8 mouse cellular contexts compared by ENCODE assay signal in the genomic region with DNA sequence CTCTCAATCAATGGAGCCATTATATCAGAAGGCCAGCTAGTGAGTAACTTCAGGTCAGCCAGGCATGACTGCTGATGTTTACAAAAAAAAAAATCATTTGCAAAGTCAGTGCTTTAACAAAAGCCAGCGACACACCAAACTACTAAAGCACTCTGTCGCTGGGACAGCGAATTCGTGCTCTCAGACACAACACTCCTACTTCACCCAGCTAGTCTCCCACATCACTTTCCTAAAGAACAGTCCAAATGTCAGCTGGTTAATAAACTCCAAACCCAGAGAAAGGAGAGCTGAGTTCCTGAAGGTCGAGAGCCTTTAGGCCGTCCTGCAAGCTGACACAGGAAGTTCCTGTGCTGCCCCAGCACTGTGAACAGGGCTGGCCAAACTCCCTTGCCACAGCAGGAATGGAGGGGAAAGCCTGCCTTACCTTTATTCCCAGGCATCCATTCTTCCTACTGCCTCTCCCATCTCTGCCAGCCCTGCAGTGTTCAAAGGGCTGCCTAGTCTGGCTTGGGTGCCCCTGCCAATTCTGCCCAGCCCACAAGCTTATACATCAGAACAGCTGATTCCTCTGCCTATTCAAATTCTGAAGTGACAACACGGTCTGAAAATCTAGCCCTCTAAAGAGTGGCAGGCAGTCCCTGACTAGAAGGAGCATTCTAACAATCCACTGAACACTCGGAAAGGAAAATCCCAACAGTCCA. TPM values are rescaled to one million over a fixed set of nuclear protein-coding genes. Genes with fewer than 3 reads are reported as not detected.
DNase-seq lines count a peak whose midpoint lies in the region; ATAC-seq and TF ChIP-seq lines count a peak whose summit lies in the region.

No protein-coding gene starts in this region.

- H3K27me3 ChIP-seq in intestine, postnatal 0 days (replicated peaks; ENCODE audit: control insufficient read depth, insufficient read depth, low read length) = no peaks in the 10 kb centered on the region
- no peaks in the 10 kb centered on the region for H3K27me3 ChIP-seq in midbrain, embryonic 11.5 days (ENCODE audit: control insufficient read depth, insufficient read depth, low read length)

- ATAC-seq in CD4-positive, CD25-positive, alpha-beta regulatory T cell, adult 4 months = no peak
- ATAC-seq in intestine, postnatal 0 days = no peak
- ATAC-seq in midbrain, embryonic 11.5 days (ENCODE audit: low FRiP score) = no peak

- peak; percentile 48 for DNase-seq in CD4-positive, CD25-positive, alpha-beta regulatory T cell, adult 2 months (ENCODE audit: low read depth, low spot score)
- peak; percentile 20 for DNase-seq in thymus, postnatal 25 days
- no peak for DNase-seq in thymus, postnatal 10 days (ENCODE audit: low spot score in 2 of 2)
- peak; percentile 89 for DNase-seq in midbrain, embryonic 11.5 days (ENCODE audit: low spot score, missing footprints)
- no peak for DNase-seq in gastrocnemius, adult 18-20 months (ENCODE audit: low spot score)
- no peak for DNase-seq in urinary bladder, postnatal 25 days (ENCODE audit: low spot score)

- 12% methylated on average over 8 of the region's 8 CpGs for WGBS in intestine, postnatal 0 days
- 14% methylated on average over 8 of the region's 8 CpGs for WGBS in midbrain, embryonic 11.5 days

- peaks cover 3% of the 10 kb centered on the region; the same call in 1 of the 2 replicates for H3K36me3 ChIP-seq in intestine, postnatal 0 days (ENCODE audit: control insufficient read depth, insufficient read depth)
- no peaks in the 10 kb centered on the region for H3K36me3 ChIP-seq in midbrain, embryonic 11.5 days (ENCODE audit: control insufficient read depth, insufficient read depth, low read length)

- TF ChIP-seq CTCF in intestine, postnatal 0 days (IDR thresholded peaks at IDR 0.05; ENCODE audit: low read depth) = no peak

- no peaks in the 10 kb centered on the region for H3K9me3 ChIP-seq in intestine, postnatal 0 days (ENCODE audit: control insufficient read depth)
- H3K9me3 ChIP-seq in midbrain, embryonic 11.5 days (ENCODE audit: control insufficient read depth, low read length) = no peaks in the 10 kb centered on the region

- peaks cover 8% of the 10 kb centered on the region for H3K4me1 ChIP-seq in intestine, postnatal 0 days (replicated peaks; ENCODE audit: control insufficient read depth, insufficient read depth, low read length)
- peaks cover 53% of the 10 kb centered on the region for H3K4me1 ChIP-seq in midbrain, embryonic 11.5 days (ENCODE audit: control insufficient read depth, insufficient read depth, low read length)

- peak overlapping the region; percentile 24; the same call in 1 of the 2 replicates for H3K27ac ChIP-seq in intestine, postnatal 0 days (ENCODE audit: low read depth, low read length)
- H3K27ac ChIP-seq in midbrain, embryonic 11.5 days (ENCODE audit: low read depth, low read length) = no peak overlapping the region

- H3K4me2 ChIP-seq in intestine, postnatal 0 days (replicated peaks; ENCODE audit: low read depth) = peak overlapping the region; percentile 75
- H3K4me2 ChIP-seq in midbrain, embryonic 11.5 days = peak overlapping the region; percentile 94

- peak overlapping the region; percentile 74 for H3K4me3 ChIP-seq in intestine, postnatal 0 days (ENCODE audit: low read depth, low read length)
- peak overlapping the region; percentile 80 for H3K4me3 ChIP-seq in midbrain, embryonic 11.5 days (ENCODE audit: low read depth, low read length)

- peak overlapping the region; percentile 85 for H3K9ac ChIP-seq in intestine, postnatal 0 days (ENCODE audit: low read depth, low read length)
- H3K9ac ChIP-seq in midbrain, embryonic 11.5 days (ENCODE audit: low read length) = peak overlapping the region; percentile 57

RNA-seq across cellular contexts. Expression of a gene that starts 2.2 kb away (rescaled TPM):
- polyA plus RNA-seq in CD4-positive, CD25-positive, alpha-beta regulatory T cell, adult 4 months (2017; shearing (Covaris generic)) = 10 to 100 TPM in 1 of 2 experiments, 1 to 10 TPM in 1; 6.0 to 11.5 TPM
- 13.2 and 13.7 TPM in 2 replicates for polyA plus RNA-seq in intestine, postnatal 0 days (2015; fragmentation: Nextera tagmentation; extraction: Ambion mirVana)
- 18.1 and 20.1 TPM in 2 replicates for polyA plus RNA-seq in midbrain, embryonic 11.5 days (2014; fragmentation: Nextera tagmentation; extraction: Ambion mirVana)
- 10 to 100 TPM in 1 of 2 experiments, 1 to 10 TPM in 1; 9.2 to 11.3 TPM for total RNA-seq in gastrocnemius, adult 18-20 months (2021)

RNA-seq across cellular contexts. Expression of a gene that starts 47.4 kb away (rescaled TPM):
- not detected for polyA plus RNA-seq in CD4-positive, CD25-positive, alpha-beta regulatory T cell, adult 4 months (2017; shearing (Covaris generic))
- polyA plus RNA-seq in intestine, postnatal 0 days (2015; fragmentation: Nextera tagmentation; extraction: Ambion mirVana) = 0.25 TPM in 1 of 2 replicates, not detected in the other
- polyA plus RNA-seq in midbrain, embryonic 11.5 days (2014; fragmentation: Nextera tagmentation; extraction: Ambion mirVana) = not detected in 2 replicates
- 10 to 100 TPM; 47.7 to 56.6 TPM for total RNA-seq in gastrocnemius, adult 18-20 months (2021)

Comparison
In these comparisons a context has a peak if more than half of its experiments do, and no peak if none do; other contexts are left out.
1. DNase-seq: peak in CD4-positive, CD25-positive, alpha-beta regulatory T cell, adult 2 months (single experiment), thymus, postnatal 25 days (single experiment) and midbrain, embryonic 11.5 days (single experiment); none in thymus, postnatal 10 days (0 of 2), gastrocnemius, adult 18-20 months (single experiment) and urinary bladder, postnatal 25 days (single experiment).